Mouse (Mus musculus) cortical plate, adult 2 months (tissue): ENCODE data around the gene Pla2r1.

Experiments
- CTCF ChIP-seq: fragments of 200-500 bp; IDR thresholded peaks from 2 replicates; pipeline ENCODE4 v1.5.1; 2011; ENCODE audit warnings: mild to moderate bottlenecking, control low read depth, low read length; ENCODE audit not compliant: insufficient read depth; ENCODE audit errors: extremely low read depth
- POLR2A ChIP-seq: fragments of 200-500 bp; IDR thresholded peaks from 2 replicates; pipeline ENCODE4 v1.6.1; 2011; ENCODE audit warnings: mild to moderate bottlenecking, low read length, control low read depth; ENCODE audit not compliant: insufficient read depth; ENCODE audit errors: extremely low read depth

- TF ChIP-seq POLR2A = no peak
- TF ChIP-seq CTCF = no peak
Observed at GRCm38 (mm10) chr2:60510718-60511117, 42.4 kb downstream of the Pla2r1 start.
